Mouse (Mus musculus): Measurements from ENCODE around the gene Olfr178. TPM values are rescaled to one million over a fixed set of nuclear protein-coding genes. Genes with fewer than 3 reads are reported as not detected.

Olfr178 gene
- polyA plus RNA-seq (2015; fragmentation: Nextera tagmentation; extraction: Ambion mirVana): not detected in 2 replicates

- WGBS: 87% methylated on average over 3 of the region's 3 CpGs
These were observed at the start of gene Olfr178 for GRCm38 (mm10) chr16:58891963-58892362. TSS of gene Olfr178 (minus strand) at chr16:58892063.

GRCm38 (mm10) chr16:58929292-58929691, 37.4 kb upstream of the Olfr178 start, which contains the start of gene Olfr180:
TSS of gene Olfr180 (minus strand) at chr16:58929392.
- H3K27ac ChIP-seq (replicated peaks): no peak within 1 kb of the TSS
- H3K9me3 ChIP-seq (ENCODE audit: control insufficient read depth, low read length): no peaks in the 10 kb centered on the region
- DNase-seq (ENCODE audit: low spot score) (no peak), ATAC-seq (ENCODE audit: low FRiP score, low TSS enrichment) (no peak)
- H3K4me2 ChIP-seq (replicated peaks; ENCODE audit: low read depth): no peak within 1 kb of the TSS
- 80% methylated on average over 4 of the region's 4 CpGs for WGBS
- no peak within 1 kb of the TSS for H3K9ac ChIP-seq (ENCODE audit: low read length)
- no peak for TF ChIP-seq EP300 (optimal IDR thresholded peaks at IDR 0.05)
- no peak for TF ChIP-seq CTCF (IDR thresholded peaks at IDR 0.05; ENCODE audit: low read depth)
- no peak within 1 kb of the TSS for H3K4me3 ChIP-seq (ENCODE audit: low read depth, low read length)
- no peaks in the 10 kb centered on the region for H3K27me3 ChIP-seq (ENCODE audit: control insufficient read depth, insufficient read depth, low read length)
- no peaks in the 10 kb centered on the region for H3K36me3 ChIP-seq (ENCODE audit: control insufficient read depth, insufficient read depth, low read length)
- H3K4me1 ChIP-seq (replicated peaks; ENCODE audit: control insufficient read depth, insufficient read depth): no peaks in the 10 kb centered on the region

More at GRCm38 (mm10) chr16:58891963-58892362, at the start of gene Olfr178:
- no peak within 1 kb of the TSS for H3K4me3 ChIP-seq (ENCODE audit: low read depth, low read length)
- DNase-seq (ENCODE audit: low spot score) (no peak), ATAC-seq (ENCODE audit: low FRiP score, low TSS enrichment) (no peak)
- no peak within 1 kb of the TSS for H3K27ac ChIP-seq (replicated peaks)
- H3K4me2 ChIP-seq (replicated peaks; ENCODE audit: low read depth): no peak within 1 kb of the TSS
- no peak within 1 kb of the TSS for H3K9ac ChIP-seq (ENCODE audit: low read length)
- no peaks in the 10 kb centered on the region for H3K27me3 ChIP-seq (ENCODE audit: control insufficient read depth, insufficient read depth, low read length)
- no peaks in the 10 kb centered on the region for H3K36me3 ChIP-seq (ENCODE audit: control insufficient read depth, insufficient read depth, low read length)
- H3K9me3 ChIP-seq (ENCODE audit: control insufficient read depth, low read length): no peaks in the 10 kb centered on the region
- TF ChIP-seq CTCF (IDR thresholded peaks at IDR 0.05; ENCODE audit: low read depth) (no peak), EP300 (optimal IDR thresholded peaks at IDR 0.05) (no peak)
- no peaks in the 10 kb centered on the region for H3K4me1 ChIP-seq (replicated peaks; ENCODE audit: control insufficient read depth, insufficient read depth)

DNA sequence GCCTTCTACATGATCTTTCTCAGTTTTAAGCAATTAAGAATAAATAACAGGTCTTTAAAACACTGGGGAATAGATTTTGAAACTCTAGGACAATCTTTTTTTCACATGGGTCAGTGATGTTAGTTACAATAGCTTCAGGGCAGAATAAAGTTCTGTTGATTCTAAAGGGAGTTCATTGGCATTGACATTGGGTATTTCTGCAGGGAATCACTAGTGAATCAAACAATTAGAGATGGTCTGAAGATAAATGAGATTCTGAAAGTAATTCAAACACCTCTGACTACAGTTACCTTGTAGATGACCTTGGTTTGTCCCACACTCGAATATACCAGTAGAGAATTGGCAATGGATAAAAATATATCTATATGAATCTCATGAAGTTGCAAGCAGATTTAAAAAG, 36.8 kb upstream of the Olfr178 start, which contains the start of gene Olfr181:
Gene Olfr181, minus strand, starts transcription at position 101 of the 400 bp plus-strand sequence.
- H3K9me3 ChIP-seq (ENCODE audit: control insufficient read depth, low read length): no peaks in the 10 kb centered on the region
- WGBS: 48% methylated on average over 1 of the region's 1 CpGs
- no peaks in the 10 kb centered on the region for H3K4me1 ChIP-seq (replicated peaks; ENCODE audit: control insufficient read depth, insufficient read depth)
- no peak within 1 kb of the TSS for H3K4me2 ChIP-seq (replicated peaks; ENCODE audit: low read depth)
- H3K27ac ChIP-seq (replicated peaks): no peak within 1 kb of the TSS
- ATAC-seq (ENCODE audit: low FRiP score, low TSS enrichment) (no peak), DNase-seq (ENCODE audit: low spot score) (no peak)
- TF ChIP-seq CTCF (IDR thresholded peaks at IDR 0.05; ENCODE audit: low read depth) (no peak), EP300 (optimal IDR thresholded peaks at IDR 0.05) (no peak)
- no peak within 1 kb of the TSS for H3K9ac ChIP-seq (ENCODE audit: low read length)
- no peak within 1 kb of the TSS for H3K4me3 ChIP-seq (ENCODE audit: low read depth, low read length)
- no peaks in the 10 kb centered on the region for H3K27me3 ChIP-seq (ENCODE audit: control insufficient read depth, insufficient read depth, low read length)
- H3K36me3 ChIP-seq (ENCODE audit: control insufficient read depth, insufficient read depth, low read length): no peaks in the 10 kb centered on the region

DNA sequence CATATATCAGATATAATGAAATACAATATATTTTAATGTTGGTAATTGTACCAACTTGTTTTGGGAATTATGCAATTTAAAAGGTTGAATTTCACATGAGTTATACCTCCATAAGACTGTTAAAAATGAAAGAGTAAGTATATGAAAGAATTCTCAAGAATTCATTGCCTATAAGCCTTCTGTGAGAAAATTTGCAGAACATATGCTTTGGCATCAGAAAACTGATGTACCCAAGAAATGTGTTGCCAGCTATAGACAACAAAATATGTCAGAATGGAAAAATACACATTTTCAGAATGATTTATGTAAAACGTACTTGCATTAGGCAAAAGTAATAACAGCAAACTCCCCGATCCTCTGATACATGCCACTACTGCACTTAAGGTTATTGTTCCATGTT, 7.4 kb downstream of the Olfr178 start:
- DNase-seq (ENCODE audit: low spot score): no peak
- H3K4me3 ChIP-seq (ENCODE audit: low read depth, low read length): no peak overlapping the region
- no peaks in the 10 kb centered on the region for H3K27me3 ChIP-seq (ENCODE audit: control insufficient read depth, insufficient read depth, low read length)
- no peaks in the 10 kb centered on the region for H3K9me3 ChIP-seq (ENCODE audit: control insufficient read depth, low read length)
- WGBS: 88% methylated on average over 2 of the region's 2 CpGs
- no peaks in the 10 kb centered on the region for H3K4me1 ChIP-seq (replicated peaks; ENCODE audit: control insufficient read depth, insufficient read depth)
- no peaks in the 10 kb centered on the region for H3K36me3 ChIP-seq (ENCODE audit: control insufficient read depth, insufficient read depth, low read length)
- no peak overlapping the region for H3K27ac ChIP-seq (replicated peaks)
- TF ChIP-seq EP300 (optimal IDR thresholded peaks at IDR 0.05) (no peak), CTCF (IDR thresholded peaks at IDR 0.05; ENCODE audit: low read depth) (no peak)
- no peak overlapping the region for H3K9ac ChIP-seq (ENCODE audit: low read length)
- no peak overlapping the region for H3K4me2 ChIP-seq (replicated peaks; ENCODE audit: low read depth)
- ATAC-seq (ENCODE audit: low FRiP score, low TSS enrichment): no peak

GRCm38 (mm10) chr16:58874668-58875067, 17.2 kb downstream of the Olfr178 start, which contains the start of gene Olfr177:
TSS of gene Olfr177 (minus strand) at chr16:58874768.
- 25% methylated on average over 1 of the region's 1 CpGs for WGBS
- Histone ChIP-seq H3K4me3 (ENCODE audit: low read depth, low read length) (no peak within 1 kb of the TSS), H3K4me1 (replicated peaks; ENCODE audit: control insufficient read depth, insufficient read depth) (no peaks in the 10 kb centered on the region), H3K4me2 (replicated peaks; ENCODE audit: low read depth) (no peak within 1 kb of the TSS), H3K27ac (replicated peaks) (no peak within 1 kb of the TSS), H3K9ac (ENCODE audit: low read length) (no peak within 1 kb of the TSS), H3K9me3 (ENCODE audit: control insufficient read depth, low read length) (no peaks in the 10 kb centered on the region), H3K36me3 (ENCODE audit: control insufficient read depth, insufficient read depth, low read length) (no peaks in the 10 kb centered on the region), H3K27me3 (ENCODE audit: control insufficient read depth, insufficient read depth, low read length) (no peaks in the 10 kb centered on the region)
- no peak for TF ChIP-seq EP300 (optimal IDR thresholded peaks at IDR 0.05)
- DNase-seq (ENCODE audit: low spot score) (no peak), ATAC-seq (ENCODE audit: low FRiP score, low TSS enrichment) (no peak)

- Histone ChIP-seq H3K27me3 (ENCODE audit: control insufficient read depth, insufficient read depth, low read length) (no peaks in the 10 kb centered on the region), H3K4me1 (replicated peaks; ENCODE audit: control insufficient read depth, insufficient read depth) (no peaks in the 10 kb centered on the region), H3K36me3 (ENCODE audit: control insufficient read depth, insufficient read depth, low read length) (no peaks in the 10 kb centered on the region), H3K4me3 (ENCODE audit: low read depth, low read length) (no peak overlapping the region), H3K4me2 (replicated peaks; ENCODE audit: low read depth) (no peak overlapping the region), H3K27ac (replicated peaks) (no peak overlapping the region), H3K9ac (ENCODE audit: low read length) (no peak overlapping the region), H3K9me3 (ENCODE audit: control insufficient read depth, low read length) (no peaks in the 10 kb centered on the region)
- ATAC-seq (ENCODE audit: low FRiP score, low TSS enrichment) (no peak), DNase-seq (ENCODE audit: low spot score) (no peak)
- TF ChIP-seq CTCF (IDR thresholded peaks at IDR 0.05; ENCODE audit: low read depth): no peak
- WGBS: 57% methylated on average over 1 of the region's 1 CpGs
These were observed 30.4 kb downstream of the Olfr178 start for GRCm38 (mm10) chr16:58861479-58861878.
